Mouse (Mus musculus) duodenum, adult 2 months (tissue): Measurements from ENCODE around the gene Ankub1. TPM values are rescaled to one million over a fixed set of nuclear protein-coding genes. Genes with fewer than 3 reads are reported as not detected.

Source experiments
- polyA plus RNA-seq: library from polyadenylated mRNA; depleted of rRNA; stranded (reverse); fragments of >200 nt; gene quantifications from 2 replicates; pipeline ENCODE4 v1.2.3, GENCODE M21; 2012; ENCODE audit warnings: low replicate concordance; rRNA removed

The Ankub1 gene
- polyA plus RNA-seq = not detected in 2 replicates

GRCm38 (mm10) chr3:57692719-57693118, at the start of gene Ankub1:
Ankub1 (minus strand) TSS chr3:57692799.

GRCm38 (mm10) chr3:57735511-57736370, 43.1 kb upstream of the Ankub1 start, which contains the start of gene Rnf13:
Rnf13 (plus strand) TSS chr3:57736062.

GRCm38 (mm10) chr3:57651231-57651864, 41.3 kb downstream of the Ankub1 start, which contains the start of gene Commd2:
Commd2 (minus strand) TSS chr3:57651715.

Other genes with a start within 250 kb of the Ankub1 start
- gene Wwtr1, start 116.9 kb downstream of the Ankub1 start, polyA plus RNA-seq = 2.7 and 6.4 TPM in 2 replicates
- gene Commd2, start 41.1 kb downstream of the Ankub1 start, polyA plus RNA-seq = 6.8 and 8.6 TPM in 2 replicates
- gene Rnf13, start 43.3 kb upstream of the Ankub1 start, polyA plus RNA-seq = 10.6 and 12.7 TPM in 2 replicates
- gene Pfn2, start 155.3 kb upstream of the Ankub1 start, polyA plus RNA-seq = 0.69 and 2.1 TPM in 2 replicates